Mouse (Mus musculus) kidney, adult 11 months (tissue): ENCODE measurements around the gene Srgap2.

Experiments used
- DNase-seq: peaks from one replicate; pipeline ENCODE4 v3.0.0; 2022

The Srgap2 gene

GRCm38 (mm10) chr1:131525586-131526271 is 1.4 kb downstream of the Srgap2 start:
- peak; percentile 15 for DNase-seq

- peak; percentile 16 for DNase-seq
These were observed 2.0 kb downstream of the Srgap2 start for GRCm38 (mm10) chr1:131525101-131525585.

- no peak for DNase-seq
These were observed 3.4 kb downstream of the Srgap2 start for GRCm38 (mm10) chr1:131523794-131524193.

GRCm38 (mm10) chr1:131516588-131516987 is 10.6 kb downstream of the Srgap2 start:
- no peak for DNase-seq

- DNase-seq: no peak
These were observed 13.0 kb downstream of the Srgap2 start for GRCm38 (mm10) chr1:131514197-131514596.

GRCm38 (mm10) chr1:131513136-131513535 is 14.0 kb downstream of the Srgap2 start:
- DNase-seq: no peak

GRCm38 (mm10) chr1:131511661-131512500 is 15.3 kb downstream of the Srgap2 start:
- DNase-seq: peak; percentile 32

GRCm38 (mm10) chr1:131511131-131511530 is 16.0 kb downstream of the Srgap2 start:
- DNase-seq: no peak

- DNase-seq: no peak
These were observed 25.5 kb downstream of the Srgap2 start for GRCm38 (mm10) chr1:131501681-131502080.

- no peak for DNase-seq
These were observed 28.9 kb downstream of the Srgap2 start for GRCm38 (mm10) chr1:131498231-131498630.

- DNase-seq: no peak
These were observed 32.9 kb downstream of the Srgap2 start for GRCm38 (mm10) chr1:131493966-131494898.

- DNase-seq: no peak
These were observed 34.8 kb downstream of the Srgap2 start for GRCm38 (mm10) chr1:131492360-131492759.

GRCm38 (mm10) chr1:131491579-131491978 is 35.6 kb downstream of the Srgap2 start:
- no peak for DNase-seq

- DNase-seq: peak; percentile 36
These were observed 37.8 kb downstream of the Srgap2 start for GRCm38 (mm10) chr1:131489312-131489711.

GRCm38 (mm10) chr1:131486094-131486850 is 40.9 kb downstream of the Srgap2 start:
- no peak for DNase-seq

GRCm38 (mm10) chr1:131482242-131482641 is 44.9 kb downstream of the Srgap2 start:
- DNase-seq: no peak

GRCm38 (mm10) chr1:131481391-131481790 is 45.8 kb downstream of the Srgap2 start:
- DNase-seq: no peak

- peak; percentile 48 for DNase-seq
These were observed 48.3 kb downstream of the Srgap2 start for GRCm38 (mm10) chr1:131478770-131479305.

GRCm38 (mm10) chr1:131475306-131475705 is 51.8 kb downstream of the Srgap2 start:
- DNase-seq: no peak

GRCm38 (mm10) chr1:131473631-131474118 is 53.5 kb downstream of the Srgap2 start:
- DNase-seq: no peak

GRCm38 (mm10) chr1:131470597-131470996 is 56.6 kb downstream of the Srgap2 start:
- DNase-seq: no peak

GRCm38 (mm10) chr1:131465855-131466254 is 61.3 kb downstream of the Srgap2 start:
- DNase-seq: peak; percentile 61
